Mouse (Mus musculus): ENCODE data around the gene Abhd15. TPM values are rescaled to one million over a fixed set of nuclear protein-coding genes. Genes with fewer than 3 reads are reported as not detected.

Abhd15 gene
- polyA plus RNA-seq, 1 experiment from 2014 or later = 4.0 TPM

DNA sequence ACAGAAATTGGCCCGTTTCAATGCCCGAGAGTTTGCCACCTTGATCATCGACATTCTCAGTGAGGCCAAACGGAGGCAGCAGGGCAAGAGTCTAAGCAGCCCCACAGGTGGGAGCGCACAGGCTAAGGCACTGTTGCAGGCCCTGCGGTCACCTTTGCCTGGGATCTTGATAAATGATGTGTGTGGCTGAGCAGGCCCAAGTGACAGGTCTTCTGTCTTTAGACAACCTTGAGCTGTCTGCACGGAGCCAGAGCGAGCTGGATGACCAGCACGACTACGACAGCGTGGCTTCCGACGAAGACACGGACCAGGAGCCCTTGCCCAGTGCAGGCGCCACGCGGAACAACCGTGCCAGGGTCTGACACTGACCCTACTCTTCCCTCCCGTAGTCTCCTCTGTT is 10.5 kb upstream of the Abhd15 start:
- 92% methylated on average over 19 of the region's 19 CpGs for WGBS
- Histone ChIP-seq H3K4me3 (replicated peaks) (no peak overlapping the region), H3K4me2 (no peak overlapping the region), H3K36me3 (peaks cover 58% of the 10 kb centered on the region), H3K27ac (no peak overlapping the region), H3K27me3 (replicated peaks) (no peaks in the 10 kb centered on the region), H3K9ac (no peak overlapping the region), H3K4me1 (peaks cover 23% of the 10 kb centered on the region), H3K9me3 (no peaks in the 10 kb centered on the region)
- ATAC-seq (ENCODE audit: insufficient read depth, low FRiP score, low read depth) = no peak

DNA sequence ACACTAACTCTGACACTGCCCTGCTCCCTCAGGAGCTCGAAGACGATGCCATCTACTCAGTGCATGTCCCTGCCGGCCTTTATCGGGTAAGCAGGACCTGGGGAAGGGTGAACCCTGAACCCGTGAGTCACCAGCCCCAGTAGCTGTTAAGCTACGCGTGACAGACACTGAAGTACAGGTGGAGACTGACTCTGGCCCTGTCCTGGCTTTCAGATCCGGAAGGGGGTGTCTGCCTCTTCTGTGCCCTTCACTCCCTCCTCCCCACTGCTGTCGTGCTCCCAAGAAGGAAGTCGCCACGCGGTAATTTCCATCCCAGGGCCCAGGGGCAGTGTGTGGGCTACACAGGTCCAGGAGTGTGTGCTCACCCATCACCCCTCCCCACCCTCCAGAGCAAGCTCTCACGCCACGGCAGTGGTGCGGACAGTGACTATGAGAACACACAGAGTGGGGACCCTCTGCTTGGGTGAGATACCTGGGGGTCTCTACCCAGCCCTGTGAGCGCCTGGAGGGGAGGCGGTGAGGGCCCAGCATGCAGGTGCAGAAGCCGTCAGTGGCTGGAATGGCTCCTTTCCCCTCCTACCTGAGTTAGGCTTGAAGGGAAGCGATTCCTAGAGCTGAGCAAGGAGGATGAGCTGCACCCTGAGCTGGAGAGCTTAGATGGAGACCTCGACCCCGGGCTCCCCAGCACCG is 9.5 kb upstream of the Abhd15 start:
- Histone ChIP-seq H3K4me1 (peaks cover 16% of the 10 kb centered on the region), H3K27me3 (replicated peaks) (no peaks in the 10 kb centered on the region), H3K27ac (no peak overlapping the region), H3K4me2 (no peak overlapping the region), H3K4me3 (replicated peaks) (no peak overlapping the region), H3K9me3 (no peaks in the 10 kb centered on the region), H3K36me3 (peaks cover 51% of the 10 kb centered on the region), H3K9ac (no peak overlapping the region)
- ATAC-seq (ENCODE audit: insufficient read depth, low FRiP score, low read depth) = no peak
- WGBS = 86% methylated on average over 22 of the region's 22 CpGs

DNA sequence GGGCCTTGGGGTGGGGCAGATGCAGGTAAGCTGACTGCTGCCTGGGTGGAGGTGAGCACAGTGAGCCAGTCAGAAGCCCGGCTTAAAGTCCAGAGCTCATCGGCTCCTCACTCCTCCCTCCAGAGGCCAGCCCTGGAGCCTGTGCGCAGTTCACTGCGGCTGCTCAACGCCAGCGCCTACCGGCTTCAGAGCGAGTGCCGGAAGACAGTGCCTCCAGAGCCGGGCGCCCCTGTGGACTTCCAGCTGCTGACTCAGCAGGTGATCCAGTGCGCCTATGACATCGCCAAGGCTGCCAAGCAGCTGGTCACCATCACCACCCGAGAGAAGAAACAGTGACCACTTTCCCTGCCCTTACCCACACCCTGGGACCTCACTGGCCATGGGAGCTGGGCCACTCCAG is 8.6 kb upstream of the Abhd15 start:
- H3K9ac ChIP-seq = no peak overlapping the region
- H3K4me1 ChIP-seq = peaks cover 14% of the 10 kb centered on the region
- H3K9me3 ChIP-seq = no peaks in the 10 kb centered on the region
- 75% methylated on average over 14 of the region's 14 CpGs for WGBS
- H3K36me3 ChIP-seq = peaks cover 51% of the 10 kb centered on the region
- no peak overlapping the region for H3K4me2 ChIP-seq
- H3K4me3 ChIP-seq (replicated peaks) = no peak overlapping the region
- no peaks in the 10 kb centered on the region for H3K27me3 ChIP-seq (replicated peaks)
- ATAC-seq (ENCODE audit: insufficient read depth, low FRiP score, low read depth) = no peak
- no peak overlapping the region for H3K27ac ChIP-seq

DNA sequence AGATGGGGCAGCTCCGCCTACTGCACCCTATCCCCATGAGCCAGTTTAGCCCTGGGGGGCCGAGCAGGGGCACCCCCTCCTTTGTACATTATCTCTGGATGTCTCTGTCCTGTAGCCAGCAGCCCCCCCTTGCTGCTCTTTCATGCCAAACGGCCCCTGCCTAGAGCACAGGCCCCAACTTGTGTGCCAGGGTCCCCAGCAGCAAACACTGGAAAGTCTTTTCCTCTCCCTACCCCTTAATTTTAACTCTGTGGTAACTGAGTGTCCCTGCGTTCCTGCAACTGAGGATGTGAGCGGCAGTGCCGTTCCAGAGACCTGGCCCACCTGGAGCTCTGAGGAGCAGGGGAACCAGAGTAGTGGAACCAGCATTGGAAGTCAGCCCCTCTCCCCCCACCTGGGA is 8.0 kb upstream of the Abhd15 start:
- Histone ChIP-seq H3K9me3 (no peaks in the 10 kb centered on the region), H3K9ac (no peak overlapping the region), H3K4me3 (replicated peaks) (no peak overlapping the region), H3K27me3 (replicated peaks) (no peaks in the 10 kb centered on the region), H3K4me1 (peaks cover 14% of the 10 kb centered on the region), H3K4me2 (no peak overlapping the region), H3K27ac (no peak overlapping the region), H3K36me3 (peaks cover 51% of the 10 kb centered on the region)
- ATAC-seq (ENCODE audit: insufficient read depth, low FRiP score, low read depth) = no peak
- 84% methylated on average over 6 of the region's 6 CpGs for WGBS

DNA sequence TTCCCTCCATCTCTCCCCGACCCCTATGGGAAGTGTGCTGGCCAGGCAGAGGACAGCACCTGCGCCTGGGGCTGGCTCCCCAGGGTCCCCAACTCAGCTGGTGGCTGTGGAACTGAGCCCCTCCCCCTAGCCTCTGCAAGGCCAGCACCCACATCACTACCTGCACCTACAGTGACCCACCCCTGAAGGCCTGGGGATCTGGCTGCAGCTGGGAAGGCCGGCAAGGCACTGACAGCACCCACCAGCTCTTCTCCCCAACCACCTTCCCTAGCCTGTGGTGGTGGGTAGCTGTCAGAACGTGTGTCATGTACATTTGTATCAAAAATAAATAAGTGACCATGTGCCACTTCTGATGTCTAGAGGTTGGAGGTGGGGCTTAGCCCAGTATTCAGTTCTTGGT is 7.5 kb upstream of the Abhd15 start:
- H3K4me1 ChIP-seq = peaks cover 17% of the 10 kb centered on the region
- H3K9ac ChIP-seq = no peak overlapping the region
- no peak overlapping the region for H3K4me2 ChIP-seq
- WGBS = 75% methylated on average over 4 of the region's 4 CpGs
- H3K4me3 ChIP-seq (replicated peaks) = no peak overlapping the region
- no peaks in the 10 kb centered on the region for H3K9me3 ChIP-seq
- peaks cover 49% of the 10 kb centered on the region for H3K36me3 ChIP-seq
- no peaks in the 10 kb centered on the region for H3K27me3 ChIP-seq (replicated peaks)
- ATAC-seq (ENCODE audit: insufficient read depth, low FRiP score, low read depth) = no peak
- H3K27ac ChIP-seq = no peak overlapping the region

DNA sequence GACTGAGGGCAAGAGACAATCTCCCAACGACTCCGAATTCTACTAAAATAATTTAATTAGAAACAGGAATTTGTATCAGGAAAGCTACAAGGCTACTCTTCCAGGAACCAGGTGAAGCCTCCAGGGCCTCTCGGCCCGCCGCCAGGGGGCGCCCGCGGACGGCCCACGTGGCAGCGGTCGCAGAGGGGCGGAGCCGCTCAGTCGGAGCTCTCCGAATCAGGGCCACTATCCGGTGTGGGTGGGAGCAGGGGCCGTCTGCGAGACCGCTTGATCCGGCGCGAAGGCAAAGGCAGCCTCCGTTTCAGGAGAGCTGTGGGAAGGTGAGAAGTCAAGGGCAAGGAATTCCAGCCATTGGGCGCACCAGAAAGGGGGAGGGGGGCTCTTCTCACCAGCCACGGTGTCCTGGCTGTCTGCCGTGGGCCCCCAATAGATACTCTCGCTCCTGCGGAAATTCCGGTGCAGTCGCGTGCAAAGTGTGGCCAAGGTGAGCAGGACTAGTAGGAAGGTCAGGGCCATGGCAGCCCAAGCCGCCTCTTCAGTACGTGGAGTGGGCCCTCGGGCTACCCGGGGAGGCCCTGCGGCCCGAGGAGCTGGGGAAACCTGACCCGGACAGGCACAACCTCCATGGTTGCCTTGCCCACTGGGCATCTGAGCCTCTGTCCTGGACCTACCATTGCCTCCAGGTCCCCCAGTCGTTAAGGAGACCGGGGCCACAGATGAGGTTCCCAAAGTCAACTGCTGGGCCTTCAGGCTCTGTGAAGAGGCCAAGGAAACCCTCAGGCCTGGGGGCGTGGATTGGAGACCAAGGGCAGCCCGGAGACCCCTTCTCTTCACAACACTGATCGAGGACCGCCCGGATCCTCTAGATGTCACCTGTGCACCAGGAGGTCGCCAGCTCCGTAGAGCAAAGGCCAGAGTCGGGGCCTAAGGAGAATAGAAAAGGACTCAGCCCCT is 6.6 kb upstream of the Abhd15 start:
- Histone ChIP-seq H3K4me1 (peaks cover 11% of the 10 kb centered on the region), H3K27me3 (replicated peaks) (no peaks in the 10 kb centered on the region), H3K27ac (peak overlapping the region; percentile 9; the same call in 1 of the 2 replicates), H3K9me3 (no peaks in the 10 kb centered on the region), H3K4me3 (replicated peaks) (peak overlapping the region; percentile 37), H3K4me2 (peak overlapping the region; percentile 74), H3K9ac (peak overlapping the region; percentile 35; the same call in 1 of the 2 replicates), H3K36me3 (peaks cover 39% of the 10 kb centered on the region)
- 23% methylated on average over 49 of the region's 49 CpGs for WGBS
- ATAC-seq (ENCODE audit: insufficient read depth, low FRiP score, low read depth) = peak; percentile 23; the same call in 1 of the 2 replicates

DNA sequence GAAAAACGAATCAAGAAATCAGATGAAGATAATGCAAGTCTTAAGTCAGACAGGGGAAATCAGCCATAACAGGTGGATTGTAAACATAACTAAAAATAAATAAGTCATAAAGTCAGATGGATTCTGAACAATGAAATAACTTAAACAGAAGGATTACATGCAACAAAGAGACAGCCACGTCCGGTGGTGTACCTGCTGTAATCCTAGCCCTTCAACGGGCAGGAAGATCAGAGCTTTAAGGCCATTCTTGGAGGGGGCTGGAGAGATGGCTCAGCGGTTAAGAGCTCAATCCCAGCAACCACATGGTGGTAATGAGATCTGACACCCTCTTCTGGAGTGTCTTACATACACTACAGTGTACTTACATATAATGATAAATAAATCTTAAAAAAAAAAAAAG is 3.6 kb upstream of the Abhd15 start:
- H3K4me2 ChIP-seq = no peak overlapping the region
- 0 out of 2 replicates have a peak, but pooled peaks cover 7% of the 10 kb centered on the region for H3K27me3 ChIP-seq (replicated peaks)
- ATAC-seq (ENCODE audit: insufficient read depth, low FRiP score, low read depth) = no peak
- H3K4me1 ChIP-seq = peaks cover 33% of the 10 kb centered on the region
- H3K27ac ChIP-seq = no peak overlapping the region
- WGBS = 70% methylated on average over 5 of the region's 5 CpGs
- H3K36me3 ChIP-seq = peaks cover 11% of the 10 kb centered on the region
- H3K9ac ChIP-seq = no peak overlapping the region
- no peaks in the 10 kb centered on the region for H3K9me3 ChIP-seq
- no peak overlapping the region for H3K4me3 ChIP-seq (replicated peaks)

DNA sequence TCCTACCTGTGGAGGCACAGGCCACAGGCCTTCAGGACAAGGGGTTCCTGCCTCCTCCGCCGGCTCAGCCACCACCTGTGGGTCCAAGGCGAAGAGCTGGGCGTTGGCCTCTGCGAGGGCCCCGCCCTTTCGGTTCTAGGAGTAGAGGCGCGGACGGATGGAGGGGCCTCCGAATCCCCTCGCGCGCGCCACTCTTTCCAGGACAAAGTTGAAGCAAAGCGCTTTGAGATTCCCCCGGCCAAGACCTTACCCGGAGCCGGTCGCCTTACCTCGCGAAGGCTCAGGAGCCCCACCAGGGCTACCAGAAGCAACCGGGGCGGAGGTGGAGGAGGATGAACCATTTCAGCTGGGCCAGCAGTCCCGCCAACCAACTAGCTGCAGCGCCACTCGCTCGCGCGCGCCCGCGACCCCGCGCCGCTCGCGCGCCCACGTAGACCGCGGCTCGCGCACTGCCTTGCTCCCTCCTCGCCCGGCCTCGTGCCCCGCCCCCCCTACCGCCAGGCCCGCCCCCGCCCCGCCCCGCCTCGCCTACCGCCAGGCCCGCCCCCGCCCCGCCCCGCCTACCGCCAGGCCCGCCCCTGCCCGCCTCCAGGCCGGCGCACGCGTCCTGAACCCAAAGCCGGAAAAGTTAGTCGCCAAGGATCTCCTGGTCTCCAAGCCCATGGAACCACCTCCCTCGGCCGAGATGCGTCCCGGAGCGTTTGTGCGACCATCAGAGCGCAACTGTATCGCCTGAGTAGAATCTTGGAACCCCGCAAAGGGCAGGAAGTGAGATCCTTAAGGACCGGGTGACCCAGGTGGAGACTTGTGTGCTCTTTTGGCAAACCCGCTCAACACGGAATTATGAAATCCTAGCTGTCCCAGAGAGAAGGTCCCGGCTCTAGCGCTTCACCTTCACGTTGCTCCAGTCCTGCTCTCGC is 1.8 kb upstream of the Abhd15 start:
- Histone ChIP-seq H3K4me2 (peak overlapping the region; percentile 92), H3K4me3 (replicated peaks) (peak overlapping the region; percentile 71), H3K27ac (peak overlapping the region; percentile 86), H3K4me1 (peaks cover 32% of the 10 kb centered on the region), H3K27me3 (replicated peaks) (0 out of 2 replicates have a peak, but pooled peaks cover 7% of the 10 kb centered on the region), H3K36me3 (no peaks in the 10 kb centered on the region), H3K9ac (peak overlapping the region; percentile 67; the same call in 1 of the 2 replicates), H3K9me3 (no peaks in the 10 kb centered on the region)
- under 1% methylated on average over 70 of the region's 84 CpGs for WGBS
- peak; percentile 75 for ATAC-seq (ENCODE audit: insufficient read depth, low FRiP score, low read depth)

DNA sequence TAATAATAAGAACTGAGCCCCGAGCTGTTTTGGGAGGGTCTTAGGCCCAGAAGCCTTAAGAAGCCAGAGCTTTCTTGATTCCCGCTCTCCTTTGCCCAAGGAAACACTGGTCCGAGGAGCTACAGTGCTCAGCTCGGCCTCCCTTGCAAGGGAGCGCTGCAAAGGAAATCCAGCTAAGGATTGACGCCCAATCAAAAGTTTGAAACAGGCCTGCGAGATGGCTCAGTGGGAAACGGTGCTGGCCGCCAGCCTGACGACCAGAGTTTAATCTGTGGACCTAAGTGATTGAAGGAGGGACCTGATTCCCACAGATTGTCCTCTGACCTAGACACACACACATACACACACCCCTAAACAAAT is 1.1 kb upstream of the Abhd15 start:
- H3K9ac ChIP-seq = no peak overlapping the region
- H3K27ac ChIP-seq = peak overlapping the region; percentile 7
- H3K36me3 ChIP-seq = no peaks in the 10 kb centered on the region
- WGBS = 16% methylated on average over 10 of the region's 10 CpGs
- peak overlapping the region; percentile 71 for H3K4me3 ChIP-seq (replicated peaks)
- H3K9me3 ChIP-seq = no peaks in the 10 kb centered on the region
- peaks cover 27% of the 10 kb centered on the region for H3K4me1 ChIP-seq
- 0 out of 2 replicates have a peak, but pooled peaks cover 7% of the 10 kb centered on the region for H3K27me3 ChIP-seq (replicated peaks)
- ATAC-seq (ENCODE audit: insufficient read depth, low FRiP score, low read depth) = no peak
- H3K4me2 ChIP-seq = peak overlapping the region; percentile 92

DNA sequence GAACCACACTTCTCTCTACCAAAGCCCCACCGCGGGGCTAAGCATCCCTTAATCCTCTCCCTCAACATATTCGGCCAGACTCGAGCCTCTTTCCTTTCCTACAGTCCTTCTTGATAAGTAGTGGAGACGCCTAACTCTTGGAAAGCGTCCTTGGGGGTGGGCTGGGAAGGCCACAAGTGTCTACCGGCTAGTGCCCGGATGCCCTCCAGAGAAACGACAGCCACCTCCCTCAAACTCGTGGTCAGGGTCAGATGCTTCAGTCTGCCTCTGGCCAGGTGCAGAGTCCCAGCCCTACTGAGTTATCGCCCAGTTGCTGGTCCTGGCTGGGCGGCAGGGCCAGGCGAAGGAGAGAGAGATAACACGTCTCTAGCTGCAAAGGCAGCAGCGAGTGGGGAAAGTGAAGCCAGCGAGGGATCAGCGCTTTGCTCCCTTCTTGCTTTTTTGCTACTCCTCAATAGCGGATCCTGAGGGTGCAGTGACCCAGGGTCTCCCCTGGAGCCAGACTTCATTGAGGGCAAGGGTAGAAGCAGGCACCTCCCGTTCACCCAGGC is 565 bp upstream of the Abhd15 start:
- 17% methylated on average over 19 of the region's 19 CpGs for whole genome bisulfite sequencing
- no peak for ATAC-seq (ENCODE audit: insufficient read depth, low FRiP score, low read depth)
- peak overlapping the region; percentile 71 for H3K4me3 ChIP-seq (replicated peaks)
- H3K9ac ChIP-seq = peak overlapping the region; percentile 20; the same call in 1 of the 2 replicates
- no peaks in the 10 kb centered on the region for H3K9me3 ChIP-seq
- no peaks in the 10 kb centered on the region for H3K36me3 ChIP-seq
- H3K4me1 ChIP-seq = peaks cover 27% of the 10 kb centered on the region
- H3K27me3 ChIP-seq (replicated peaks) = 0 out of 2 replicates have a peak, but pooled peaks cover 7% of the 10 kb centered on the region
- no peak overlapping the region for H3K27ac ChIP-seq
- H3K4me2 ChIP-seq = peak overlapping the region; percentile 92

Data from stomach, embryonic 15.5 days (tissue).